Mouse (Mus musculus) G1E (cell line): Measurements from ENCODE around the gene Cacnb3. TPM values are rescaled to one million over a fixed set of nuclear protein-coding genes. Genes with fewer than 3 reads are reported as not detected.

ENCODE experiments used
- ATAC-seq: 2 replicates; pipeline ENCODE4 v1.8.0; 2016; ENCODE audit warnings: mild to moderate bottlenecking; ENCODE audit not compliant: insufficient number of reproducible peaks, poor library complexity, low FRiP score, severe bottlenecking; ENCODE audit errors: extremely low read depth
- DNase-seq: peaks from one replicate; pipeline ENCODE4 v3.0.0; 2012; ENCODE audit warnings: low spot score
- H3K27me3 ChIP-seq: 2 replicates; pipeline ENCODE4 v1.6.1; 2012; ENCODE audit warnings: mild to moderate bottlenecking, low read length, inconsistent platforms; ENCODE audit not compliant: insufficient read depth
- H3K36me3 ChIP-seq: replicated peaks from 2 replicates; pipeline ENCODE3; 2012; ENCODE audit warnings: mild to moderate bottlenecking, inconsistent platforms
- H3K4me1 ChIP-seq: 2 replicates; pipeline ENCODE4 v1.6.1; 2012; ENCODE audit warnings: low read depth, low read length, inconsistent platforms, mixed read lengths; ENCODE audit not compliant: insufficient read depth
- H3K4me3 ChIP-seq: 2 replicates; pipeline ENCODE4 v1.5.1; 2012; ENCODE audit warnings: low read depth, mild to moderate bottlenecking, inconsistent platforms, low read length, moderate library complexity, mixed read lengths
- H3K9me3 ChIP-seq: replicated peaks from 2 replicates; pipeline ENCODE4 v1.6.1; 2012; ENCODE audit warnings: inconsistent platforms
- CTCF ChIP-seq: IDR thresholded peaks from 2 replicates; pipeline ENCODE4 v1.5.1; 2012; ENCODE audit warnings: low read depth, low read length, inconsistent platforms, mixed read lengths
- GATA1 ChIP-seq: IDR thresholded peaks from 2 replicates; pipeline ENCODE4 v1.6.1; 2012; ENCODE audit warnings: borderline replicate concordance, low read length, inconsistent platforms, mixed read lengths
- GATA2 ChIP-seq: IDR thresholded peaks from 2 replicates; pipeline ENCODE4 v1.6.1; 2012; ENCODE audit warnings: low read depth, low read length, inconsistent platforms, borderline replicate concordance
- POLR2AphosphoS5 ChIP-seq: IDR thresholded peaks from 2 replicates; pipeline ENCODE4 v1.6.1; 2012; ENCODE audit warnings: low read depth, low read length, inconsistent platforms; ENCODE audit not compliant: insufficient replicate concordance
- TAL1 ChIP-seq: conservative IDR thresholded peaks from 2 replicates; pipeline ENCODE4 v1.6.1; 2012; ENCODE audit warnings: low read depth, low read length, inconsistent platforms, mixed read lengths
- polyA plus RNA-seq: library from polyadenylated mRNA; stranded (reverse); fragments of >175 nt; gene quantifications from 2 replicates; pipeline ENCODE4 v1.2.3, GENCODE M21; 2012
- total RNA-seq, 2 experiments: library from RNA; stranded (forward) in 1 of 2; stranded (reverse) in 1 of 2; fragments of 200-1000 nt in 1 of 2; fragments of >200 nt in 1 of 2; fragmentation: Nextera tagmentation in 1 of 2; gene quantifications; 2 replicates each; pipeline ENCODE4 v1.2.3; 2014 to 2017

Gene Cacnb3
- total and polyA plus RNA-seq, 3 experiments: 0.22 TPM; not detected in 1

DNA sequence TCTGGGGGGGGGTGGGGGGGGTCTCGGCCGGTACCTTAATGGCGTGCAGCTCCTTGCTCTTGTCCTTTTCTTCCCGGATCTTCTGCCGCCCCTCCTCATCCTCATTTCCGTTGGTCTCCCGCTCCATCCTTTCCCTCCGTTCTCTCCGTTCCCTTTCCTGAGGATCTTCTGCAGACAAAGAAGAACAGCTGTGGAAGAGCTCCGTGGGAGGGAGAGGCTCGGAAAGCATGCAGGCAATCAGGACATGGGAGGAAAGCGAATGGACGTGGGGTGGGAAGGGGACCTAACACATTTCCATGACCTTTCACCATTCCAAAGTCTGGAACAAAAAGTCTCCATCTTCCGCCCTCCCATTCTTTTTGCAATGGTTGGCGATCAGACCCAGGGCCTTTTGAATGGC is 20.8 kb downstream of the Cacnb3 start:
- DNase-seq (no peak), ATAC-seq (no peak)
- TF ChIP-seq GATA2 (no peak), POLR2AphosphoS5 (no peak), TAL1 (no peak), CTCF (no peak), GATA1 (no peak)
- Histone ChIP-seq H3K36me3 (peaks cover 99% of the 10 kb centered on the region), H3K27me3 (no peaks in the 10 kb centered on the region), H3K9me3 (no peaks in the 10 kb centered on the region), H3K4me1 (peaks cover 2% of the 10 kb centered on the region; the same call in 1 of the 2 replicates), H3K4me3 (no peak overlapping the region)

DNA sequence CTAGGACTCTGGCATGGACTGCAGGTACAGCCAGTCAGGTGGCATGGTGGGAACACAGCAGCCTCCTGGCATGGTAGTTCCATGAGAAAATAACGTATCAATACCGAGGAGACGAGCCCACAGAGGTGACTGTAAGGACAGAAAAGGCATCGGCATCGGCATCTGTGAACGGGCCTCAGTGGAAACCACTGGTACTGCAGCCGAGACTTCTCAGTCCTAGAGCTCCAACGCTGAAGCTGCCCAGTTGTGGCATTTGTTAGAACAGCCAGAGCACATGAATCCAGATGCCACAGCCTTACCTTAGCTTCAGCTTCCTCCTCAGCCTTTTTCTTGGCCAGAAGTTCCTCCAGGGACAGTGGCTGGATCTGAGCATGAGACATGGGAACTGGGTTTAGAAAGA is 21.5 kb downstream of the Cacnb3 start:
- Histone ChIP-seq H3K4me1 (peaks cover 1% of the 10 kb centered on the region; the same call in 1 of the 2 replicates), H3K4me3 (no peak overlapping the region), H3K9me3 (no peaks in the 10 kb centered on the region), H3K36me3 (peaks cover 99% of the 10 kb centered on the region), H3K27me3 (no peaks in the 10 kb centered on the region)
- ATAC-seq: no peak
- TF ChIP-seq TAL1 (no peak), GATA1 (no peak), CTCF (no peak), POLR2AphosphoS5 (no peak), GATA2 (no peak)
- DNase-seq: no peak

DNA sequence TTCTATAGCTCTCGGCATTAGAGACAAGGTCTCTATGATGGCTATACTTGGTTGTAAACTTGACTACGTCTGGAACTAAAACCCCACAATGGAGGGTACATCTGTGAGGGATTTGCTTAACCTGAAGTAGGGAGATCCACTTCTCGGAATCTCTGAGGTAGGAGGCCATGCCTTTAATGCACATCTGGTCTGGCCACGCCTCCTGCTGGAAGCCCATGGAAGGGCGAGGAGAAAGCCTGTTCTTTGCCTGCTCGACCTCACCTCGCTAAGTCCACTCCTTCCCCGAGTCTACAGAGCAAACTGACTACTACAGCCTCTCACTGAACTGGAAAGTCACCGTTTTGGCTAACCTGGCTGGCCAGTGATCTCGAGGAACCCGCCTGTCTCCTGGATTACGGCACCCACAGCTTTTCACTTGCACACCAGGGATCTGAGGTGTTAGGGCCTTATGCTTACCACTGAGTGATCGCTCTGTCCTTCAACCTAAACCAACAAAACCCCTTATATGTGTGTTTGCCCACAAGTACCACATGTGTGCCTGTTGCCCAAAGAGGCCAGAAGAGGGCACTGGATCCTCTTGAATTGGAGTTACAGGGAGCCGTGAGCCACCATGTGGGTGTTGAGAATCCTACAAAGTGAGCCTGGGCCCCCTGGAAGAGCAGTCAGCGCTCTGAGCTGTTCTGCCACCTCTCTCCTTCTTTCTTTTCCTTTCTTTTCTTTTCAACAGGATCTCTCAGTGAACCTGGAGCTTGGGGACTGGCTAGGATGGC is 26.5 kb downstream of the Cacnb3 start:
- H3K27me3 ChIP-seq: no peaks in the 10 kb centered on the region
- ATAC-seq (no peak), DNase-seq (no peak)
- no peak for TF ChIP-seq GATA1
- TF ChIP-seq POLR2AphosphoS5: no peak
- no peak for TF ChIP-seq CTCF
- TF ChIP-seq GATA2: no peak
- TF ChIP-seq TAL1: no peak
- no peak overlapping the region for H3K4me3 ChIP-seq
- peaks cover 88% of the 10 kb centered on the region for H3K36me3 ChIP-seq
- H3K4me1 ChIP-seq: peaks cover 26% of the 10 kb centered on the region
- no peaks in the 10 kb centered on the region for H3K9me3 ChIP-seq

DNA sequence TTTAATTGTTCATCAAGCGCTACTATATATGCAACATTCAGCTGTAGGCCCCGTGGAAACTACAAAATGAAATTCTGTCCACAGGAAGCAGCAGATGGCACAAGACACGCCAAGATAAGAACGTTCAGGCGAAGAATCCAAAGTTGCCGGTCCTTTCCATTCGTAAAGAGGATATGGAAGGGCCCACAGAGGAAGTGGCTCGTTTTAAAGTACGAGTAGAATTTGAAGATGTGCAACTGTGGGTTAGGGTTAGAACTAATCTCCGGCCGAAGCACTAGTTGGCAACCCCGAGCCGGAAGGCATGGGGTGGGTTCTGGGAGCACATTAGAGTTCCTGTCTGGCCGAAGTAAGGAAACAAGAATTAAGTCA is 31.5 kb downstream of the Cacnb3 start:
- Histone ChIP-seq H3K9me3 (no peaks in the 10 kb centered on the region), H3K36me3 (peaks cover 39% of the 10 kb centered on the region), H3K27me3 (no peaks in the 10 kb centered on the region), H3K4me1 (peaks cover 31% of the 10 kb centered on the region), H3K4me3 (peak overlapping the region; percentile 79)
- ATAC-seq: peak; percentile 31; the same call in 1 of the 2 replicates
- TF ChIP-seq CTCF (no peak), GATA2 (no peak), TAL1 (peak; percentile 23; the same call in 1 of the 2 replicates)
- no peak for DNase-seq

DNA sequence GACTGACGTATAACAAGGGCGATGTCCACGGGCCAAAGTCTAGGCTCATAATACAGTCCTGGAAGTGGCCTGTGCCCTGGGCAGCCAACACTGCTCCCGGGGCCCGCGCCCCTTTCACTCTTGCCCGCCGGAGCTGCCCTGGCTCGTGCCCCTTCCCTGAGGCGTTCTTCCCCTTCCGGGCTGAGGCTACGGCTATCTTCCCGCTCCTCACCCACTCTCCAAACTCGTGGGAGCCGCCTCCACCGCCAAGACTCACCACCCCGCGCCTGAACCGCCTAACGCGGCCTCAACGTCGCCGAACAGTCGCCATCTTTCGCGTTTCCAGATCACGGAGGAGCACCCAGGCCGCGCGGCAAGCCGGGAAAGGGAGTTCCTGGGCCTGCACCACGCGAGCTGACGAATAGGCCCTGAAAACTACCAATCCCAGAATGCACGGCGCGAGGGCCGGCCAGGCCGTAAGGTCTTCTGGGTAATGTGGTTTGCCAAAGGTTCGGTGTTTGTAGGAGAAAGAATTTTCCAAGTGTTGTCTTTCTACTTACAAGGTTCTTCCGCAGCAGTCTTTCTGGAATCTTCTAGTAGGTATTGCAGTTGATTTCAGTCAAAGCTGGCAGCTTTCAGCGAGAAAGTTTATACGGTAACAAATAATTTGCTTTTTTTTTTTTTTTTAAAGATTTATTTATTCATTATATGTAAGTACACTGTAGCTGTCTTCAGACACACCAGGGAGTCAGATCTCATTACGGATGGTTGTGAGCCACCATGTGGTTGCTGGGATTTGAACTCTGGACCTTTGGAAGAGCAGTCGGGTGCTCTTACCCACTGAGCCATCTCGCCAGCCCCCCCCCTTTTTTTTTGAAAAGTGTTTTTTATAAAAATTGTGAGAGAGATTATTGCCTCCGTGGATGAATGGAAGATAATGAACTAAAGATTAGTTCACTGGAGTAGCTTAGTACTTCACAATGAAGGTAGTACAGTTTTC is 32.2 kb downstream of the Cacnb3 start, which contains the start of gene Ddx23:
Gene Ddx23, minus strand, starts transcription at position 328 of the 979 bp plus-strand sequence.
- no peaks in the 10 kb centered on the region for H3K9me3 ChIP-seq
- no peaks in the 10 kb centered on the region for H3K27me3 ChIP-seq
- peaks cover 32% of the 10 kb centered on the region for H3K36me3 ChIP-seq
- DNase-seq (peak; percentile 81), ATAC-seq (peak; percentile 91)
- TF ChIP-seq CTCF: no peak
- no peak for TF ChIP-seq POLR2AphosphoS5
- TF ChIP-seq GATA2: no peak
- no peak for TF ChIP-seq GATA1
- no peak for TF ChIP-seq TAL1
- H3K4me3 ChIP-seq: peak within 1 kb of the TSS; percentile 79
- H3K4me1 ChIP-seq: peaks cover 28% of the 10 kb centered on the region
